Mouse (Mus musculus): ENCODE data around the gene Adh6a. TPM values are rescaled to one million over a fixed set of nuclear protein-coding genes. Genes with fewer than 3 reads are reported as not detected.

Adh6a gene
- total and polyA plus RNA-seq, 2 experiments from 2014 or later: not detected

GRCm38 (mm10) chr3:138341471-138341870, 28.4 kb downstream of the Adh6a start, which contains the start of gene Adh6b:
TSS of gene Adh6b (plus strand) at chr3:138341775.
- no peak for DNase-seq (ENCODE audit: low spot score)
- TF ChIP-seq CTCF (IDR thresholded peaks at IDR 0.05; ENCODE audit: low read depth) (no peak), EP300 (IDR thresholded peaks at IDR 0.05; ENCODE audit: low read depth) (no peak)
- Histone ChIP-seq H3K27me3 (ENCODE audit: control insufficient read depth, insufficient read depth, low read length) (no peaks in the 10 kb centered on the region), H3K36me3 (replicated peaks; ENCODE audit: control insufficient read depth, insufficient read depth, low read length) (no peaks in the 10 kb centered on the region), H3K9ac (replicated peaks; ENCODE audit: low read depth, low read length) (no peak within 1 kb of the TSS), H3K27ac (ENCODE audit: low read depth) (no peak within 1 kb of the TSS), H3K4me1 (ENCODE audit: control insufficient read depth, insufficient read depth) (no peaks in the 10 kb centered on the region), H3K4me2 (ENCODE audit: low read depth, low read length) (no peak within 1 kb of the TSS), H3K4me3 (ENCODE audit: low read depth, low read length) (no peak within 1 kb of the TSS), H3K9me3 (replicated peaks; ENCODE audit: control insufficient read depth, low read length) (no peaks in the 10 kb centered on the region)
- WGBS: 57% methylated on average over 14 of the region's 14 CpGs
- ATAC-seq (ENCODE audit: insufficient read depth, low read depth): no peak

GRCm38 (mm10) chr3:138347041-138347440, 34.0 kb downstream of the Adh6a start:
- TF ChIP-seq EP300 (IDR thresholded peaks at IDR 0.05; ENCODE audit: low read depth) (no peak), CTCF (IDR thresholded peaks at IDR 0.05; ENCODE audit: low read depth) (no peak)
- Histone ChIP-seq H3K36me3 (replicated peaks; ENCODE audit: control insufficient read depth, insufficient read depth, low read length) (no peaks in the 10 kb centered on the region), H3K9ac (replicated peaks; ENCODE audit: low read depth, low read length) (no peak overlapping the region), H3K4me2 (ENCODE audit: low read depth, low read length) (no peak overlapping the region), H3K4me1 (ENCODE audit: control insufficient read depth, insufficient read depth) (no peaks in the 10 kb centered on the region), H3K27ac (ENCODE audit: low read depth) (no peak overlapping the region), H3K4me3 (ENCODE audit: low read depth, low read length) (no peak overlapping the region), H3K27me3 (ENCODE audit: control insufficient read depth, insufficient read depth, low read length) (no peaks in the 10 kb centered on the region), H3K9me3 (replicated peaks; ENCODE audit: control insufficient read depth, low read length) (no peaks in the 10 kb centered on the region)
- no peak for ATAC-seq (ENCODE audit: insufficient read depth, low read depth)
- DNase-seq (ENCODE audit: low spot score): no peak
- 38% methylated on average over 3 of the region's 3 CpGs for WGBS

GRCm38 (mm10) chr3:138352012-138352809, 39.1 kb downstream of the Adh6a start:
- H3K36me3 ChIP-seq (replicated peaks; ENCODE audit: control insufficient read depth, insufficient read depth, low read length): no peaks in the 10 kb centered on the region
- H3K4me2 ChIP-seq (ENCODE audit: low read depth, low read length): no peak overlapping the region
- DNase-seq (ENCODE audit: low spot score): no peak

GRCm38 (mm10) chr3:138358856-138359255, 45.8 kb downstream of the Adh6a start:
- 74% methylated on average over 7 of the region's 7 CpGs for WGBS
- no peak for TF ChIP-seq EP300 (IDR thresholded peaks at IDR 0.05; ENCODE audit: low read depth)
- TF ChIP-seq CTCF (IDR thresholded peaks at IDR 0.05; ENCODE audit: low read depth): no peak
- Histone ChIP-seq H3K4me2 (ENCODE audit: low read depth, low read length) (no peak overlapping the region), H3K27me3 (ENCODE audit: control insufficient read depth, insufficient read depth, low read length) (no peaks in the 10 kb centered on the region), H3K36me3 (replicated peaks; ENCODE audit: control insufficient read depth, insufficient read depth, low read length) (no peaks in the 10 kb centered on the region), H3K9ac (replicated peaks; ENCODE audit: low read depth, low read length) (no peak overlapping the region), H3K4me3 (ENCODE audit: low read depth, low read length) (no peak overlapping the region), H3K9me3 (replicated peaks; ENCODE audit: control insufficient read depth, low read length) (no peaks in the 10 kb centered on the region), H3K27ac (ENCODE audit: low read depth) (no peak overlapping the region), H3K4me1 (ENCODE audit: control insufficient read depth, insufficient read depth) (no peaks in the 10 kb centered on the region)
- DNase-seq (ENCODE audit: low spot score) (no peak), ATAC-seq (ENCODE audit: insufficient read depth, low read depth) (no peak)

More at GRCm38 (mm10) chr3:138352012-138352809, 39.1 kb downstream of the Adh6a start:
- Histone ChIP-seq H3K9me3 (replicated peaks; ENCODE audit: control insufficient read depth, low read length) (no peaks in the 10 kb centered on the region), H3K27ac (ENCODE audit: low read depth) (no peak overlapping the region), H3K4me3 (ENCODE audit: low read depth, low read length) (no peak overlapping the region), H3K4me1 (ENCODE audit: control insufficient read depth, insufficient read depth) (no peaks in the 10 kb centered on the region), H3K9ac (replicated peaks; ENCODE audit: low read depth, low read length) (no peak overlapping the region), H3K27me3 (ENCODE audit: control insufficient read depth, insufficient read depth, low read length) (no peaks in the 10 kb centered on the region)
- 85% methylated on average over 11 of the region's 11 CpGs for WGBS
- ATAC-seq (ENCODE audit: insufficient read depth, low read depth): no peak
- no peak for TF ChIP-seq EP300 (IDR thresholded peaks at IDR 0.05; ENCODE audit: low read depth)
- TF ChIP-seq CTCF (IDR thresholded peaks at IDR 0.05; ENCODE audit: low read depth): no peak

GRCm38 (mm10) chr3:138360721-138361120, 47.6 kb downstream of the Adh6a start:
- H3K4me1 ChIP-seq (ENCODE audit: control insufficient read depth, insufficient read depth): no peaks in the 10 kb centered on the region
- WGBS: 72% methylated on average over 4 of the region's 4 CpGs
- H3K9me3 ChIP-seq (replicated peaks; ENCODE audit: control insufficient read depth, low read length): no peaks in the 10 kb centered on the region
- H3K4me2 ChIP-seq (ENCODE audit: low read depth, low read length): no peak overlapping the region
- ATAC-seq (ENCODE audit: insufficient read depth, low read depth): no peak
- H3K9ac ChIP-seq (replicated peaks; ENCODE audit: low read depth, low read length): no peak overlapping the region
- H3K4me3 ChIP-seq (ENCODE audit: low read depth, low read length): no peak overlapping the region
- no peak for DNase-seq (ENCODE audit: low spot score)
- no peak for TF ChIP-seq CTCF (IDR thresholded peaks at IDR 0.05; ENCODE audit: low read depth)
- no peak for TF ChIP-seq EP300 (IDR thresholded peaks at IDR 0.05; ENCODE audit: low read depth)
- H3K36me3 ChIP-seq (replicated peaks; ENCODE audit: control insufficient read depth, insufficient read depth, low read length): no peaks in the 10 kb centered on the region
- H3K27ac ChIP-seq (ENCODE audit: low read depth): no peak overlapping the region
- no peaks in the 10 kb centered on the region for H3K27me3 ChIP-seq (ENCODE audit: control insufficient read depth, insufficient read depth, low read length)
